ENCODE assay signal across 8 mouse cellular contexts in the genomic region with DNA sequence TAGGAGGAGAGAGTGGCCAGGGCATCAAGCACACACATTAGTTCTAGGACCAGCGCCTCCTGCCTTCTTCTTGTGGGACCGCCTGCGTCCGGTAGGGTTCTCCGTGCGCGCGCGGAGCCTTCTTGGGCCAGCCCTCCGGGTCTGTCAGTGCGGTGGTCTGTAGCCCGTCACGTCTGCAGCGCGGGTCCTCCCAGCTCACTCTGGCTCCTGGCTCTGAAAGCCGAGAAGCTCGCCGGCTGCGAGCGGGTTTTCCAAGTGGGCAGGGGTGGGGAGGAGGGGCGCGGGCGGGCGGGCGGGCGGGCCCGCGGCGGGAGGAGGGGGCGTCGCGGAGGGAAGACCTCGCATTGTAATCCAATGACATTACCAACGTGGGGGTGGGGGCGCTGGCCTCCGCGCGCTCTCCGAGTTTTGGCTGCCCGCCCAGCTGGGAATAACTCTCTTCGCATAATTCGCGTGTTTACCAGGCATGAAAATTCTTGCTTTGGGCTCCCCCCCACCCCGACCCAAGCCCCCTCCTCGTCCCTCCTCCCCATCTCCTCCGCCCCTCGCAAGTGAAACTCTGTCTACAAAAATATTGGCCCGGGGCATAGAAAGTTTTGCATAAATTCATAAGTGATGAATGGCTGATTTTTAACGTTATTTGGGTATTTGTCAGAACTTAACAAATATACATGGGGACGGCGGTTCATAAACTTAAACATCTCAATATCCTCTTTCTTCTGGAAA. TPM values are rescaled to one million over a fixed set of nuclear protein-coding genes. Genes with fewer than 3 reads are reported as not detected.
DNase-seq lines count a peak whose midpoint lies in the region; ATAC-seq and TF ChIP-seq lines count a peak whose summit lies in the region.

No protein-coding gene starts in this region.

- peaks cover 34% of the 10 kb centered on the region for H3K4me1 ChIP-seq in embryonic facial prominence, embryonic 15.5 days
- peaks cover 23% of the 10 kb centered on the region for H3K4me1 ChIP-seq in hindbrain, embryonic 16.5 days (ENCODE audit: control insufficient read depth, insufficient read depth, low read depth, low read length)
- H3K4me1 ChIP-seq in liver, embryonic 14.5 days (replicated peaks; ENCODE audit: control insufficient read depth in 2 of 2, insufficient read depth in 2 of 2, low read length in 1 of 2): no peaks in the 10 kb centered on the region

- peak overlapping the region; percentile 9 for H3K9ac ChIP-seq in embryonic facial prominence, embryonic 15.5 days
- H3K9ac ChIP-seq in hindbrain, embryonic 16.5 days (ENCODE audit: low read depth, low read length): peak overlapping the region; percentile 62
- no peak overlapping the region for H3K9ac ChIP-seq in liver, embryonic 14.5 days (replicated peaks)

- ATAC-seq in embryonic facial prominence, embryonic 15.5 days (ENCODE audit: insufficient number of reproducible peaks, low FRiP score, low TSS enrichment, low read depth): peak; percentile 55
- peak; percentile 38; the same call in 1 of the 2 replicates for ATAC-seq in hindbrain, embryonic 16.5 days
- ATAC-seq in liver, embryonic 14.5 days (ENCODE audit: insufficient read depth): no peak

- intact Hi-C loops in left cerebral cortex, postnatal 10 days (cut with DNase I): no loop called here

- H3K27ac ChIP-seq in embryonic facial prominence, embryonic 15.5 days (replicated peaks): peak overlapping the region; percentile 84
- peak overlapping the region; percentile 63 for H3K27ac ChIP-seq in hindbrain, embryonic 16.5 days (ENCODE audit: low read depth, low read length)
- no peak overlapping the region for H3K27ac ChIP-seq in liver, embryonic 14.5 days

- peaks cover 11% of the 10 kb centered on the region for H3K27me3 ChIP-seq in embryonic facial prominence, embryonic 15.5 days
- 0 out of 2 replicates have a peak, but pooled peaks cover 3% of the 10 kb centered on the region for H3K27me3 ChIP-seq in hindbrain, embryonic 16.5 days (replicated peaks; ENCODE audit: control insufficient read depth, insufficient read depth, low read length)
- H3K27me3 ChIP-seq in liver, embryonic 14.5 days (ENCODE audit: control insufficient read depth, insufficient read depth, low read length): peaks cover 56% of the 10 kb centered on the region

- peak; percentile 15; the same call in 1 of the 2 replicates for TF ChIP-seq CTCF in liver, embryonic 14.5 days (IDR thresholded peaks at IDR 0.05; ENCODE audit: low read depth)

- no peaks in the 10 kb centered on the region for H3K36me3 ChIP-seq in embryonic facial prominence, embryonic 15.5 days
- H3K36me3 ChIP-seq in hindbrain, embryonic 16.5 days (ENCODE audit: control insufficient read depth, insufficient read depth, low read length): no peaks in the 10 kb centered on the region
- no peaks in the 10 kb centered on the region for H3K36me3 ChIP-seq in liver, embryonic 14.5 days (replicated peaks; ENCODE audit: control insufficient read depth, insufficient read depth, low read depth)

- H3K9me3 ChIP-seq in embryonic facial prominence, embryonic 15.5 days (replicated peaks): no peaks in the 10 kb centered on the region
- H3K9me3 ChIP-seq in hindbrain, embryonic 16.5 days (ENCODE audit: control insufficient read depth, low read length): no peaks in the 10 kb centered on the region
- H3K9me3 ChIP-seq in liver, embryonic 14.5 days (ENCODE audit: control insufficient read depth, low read length): no peaks in the 10 kb centered on the region

- WGBS in embryonic facial prominence, embryonic 15.5 days: under 1% methylated on average over 45 of the region's 51 CpGs
- under 1% methylated on average over 41 of the region's 51 CpGs for WGBS in hindbrain, embryonic 16.5 days
- WGBS in liver, embryonic 14.5 days (ENCODE audit: insufficient replicate concordance): 2% methylated on average over 50 of the region's 51 CpGs

- peak; percentile 30 to 63 for DNase-seq in left cerebral cortex, postnatal 10 days (ENCODE audit: extremely low spot score in 1 of 2, low spot score in 2 of 2)
- no peak for DNase-seq in left cerebral cortex, adult 8-10 months (ENCODE audit: low spot score in 2 of 2)
- DNase-seq in ZHBTc4 (ENCODE audit: low read depth, low spot score): peak; percentile 74
- DNase-seq in liver, embryonic 14.5 days (ENCODE audit: low read depth in 3 of 3, low spot score in 3 of 3): no peak
- DNase-seq in retina, postnatal 7 days (ENCODE audit: low read depth, low spot score): peak; percentile 32
- no peak for DNase-seq in c-Kit-positive CD71-positive TER-119-positive erythroid progenitor cells, embryonic 14.5 days (ENCODE audit: low spot score)

- no peak for TF ChIP-seq EP300 in liver, embryonic 14.5 days (IDR thresholded peaks at IDR 0.05; ENCODE audit: low read depth)

- H3K4me3 ChIP-seq in embryonic facial prominence, embryonic 15.5 days (replicated peaks): peak overlapping the region; percentile 48
- H3K4me3 ChIP-seq in hindbrain, embryonic 16.5 days (ENCODE audit: low read length): peak overlapping the region; percentile 51
- no peak overlapping the region for H3K4me3 ChIP-seq in liver, embryonic 14.5 days (ENCODE audit: insufficient read depth in 1 of 2, low read depth in 2 of 2, low read length in 2 of 2)

- H3K4me2 ChIP-seq in embryonic facial prominence, embryonic 15.5 days (replicated peaks): peak overlapping the region; percentile 77
- H3K4me2 ChIP-seq in hindbrain, embryonic 16.5 days (ENCODE audit: low read length): peak overlapping the region; percentile 91
- H3K4me2 ChIP-seq in liver, embryonic 14.5 days (ENCODE audit: low read depth): peak overlapping the region; percentile 29

RNA-seq across cellular contexts. Expression of a gene that starts 3.7 kb away (rescaled TPM):
- 10 to 100 TPM; 13.0 to 13.7 TPM for total RNA-seq in left cerebral cortex, postnatal 10 days (2021)
- 10 to 100 TPM in 3 of 4 experiments, 1 to 10 TPM in 1; 9.6 to 12.3 (median 10.9) TPM for total RNA-seq in left cerebral cortex, adult 8-10 months (2022)
- polyA plus RNA-seq in embryonic facial prominence, embryonic 15.5 days (2015; fragmentation: Nextera tagmentation; extraction: Ambion mirVana): 5.3 and 5.6 TPM in 2 replicates
- 2.8 and 3.6 TPM in 2 replicates for polyA plus RNA-seq in hindbrain, embryonic 16.5 days (2015; fragmentation: Nextera tagmentation; extraction: Ambion mirVana)
- polyA plus RNA-seq in liver, embryonic 14.5 days (2012; rRNA removed): 0.04 and 0.05 TPM in 2 replicates
- polyA plus RNA-seq in liver, embryonic 14.5 days (2014; fragmentation: Nextera tagmentation; extraction: Ambion mirVana): not detected in 2 replicates

Comparison
In these comparisons a context has a peak if more than half of its experiments do, and no peak if none do; other contexts are left out.
1. DNase-seq: peak in left cerebral cortex, postnatal 10 days (2 of 2), ZHBTc4 (single experiment) and retina, postnatal 7 days (single experiment); none in left cerebral cortex, adult 8-10 months (0 of 2), liver, embryonic 14.5 days (0 of 3) and c-Kit-positive CD71-positive TER-119-positive erythroid progenitor cells, embryonic 14.5 days (single experiment).
2. H3K4me2 ChIP-seq: peak in every context shown above with its lines; median percentile 91 in hindbrain, embryonic 16.5 days; 77 in embryonic facial prominence, embryonic 15.5 days; 29 in liver, embryonic 14.5 days.
3. H3K4me3 ChIP-seq: peak in embryonic facial prominence, embryonic 15.5 days (single experiment) and hindbrain, embryonic 16.5 days (single experiment); none in liver, embryonic 14.5 days (0 of 2).